Mouse (Mus musculus): ENCODE measurements at regions not wholly inside any gene's neighbourhood (a gene's known extent, or its start where the extent isn't known, plus 50 kb on each side); places are given as distances from the start of the nearest gene placed in this dataset.

DNA sequence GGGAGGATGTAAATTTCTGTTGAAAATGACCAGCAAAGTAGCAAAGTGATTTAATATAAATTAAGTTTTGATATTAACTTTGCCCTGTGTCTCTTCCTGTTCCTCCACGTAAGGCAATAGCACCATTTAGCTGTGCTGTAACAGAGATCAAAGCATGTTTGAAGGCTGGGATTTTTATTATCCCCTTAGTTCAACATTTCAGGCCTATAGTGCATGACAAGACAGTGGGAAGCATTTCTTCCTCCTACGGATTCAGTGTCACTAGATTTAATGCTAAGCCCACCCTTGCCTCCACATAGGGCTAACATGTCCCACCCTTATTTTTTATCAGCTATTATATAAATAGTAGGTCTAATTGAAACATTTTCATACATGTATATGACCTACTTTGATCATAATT is 299.6 kb downstream of the Ndufa4 start:
- TF ChIP-seq USF1 (IDR thresholded peaks at IDR 0.05; ENCODE audit: low read depth, low read length) (no peak), TCF12 (IDR thresholded peaks at IDR 0.05; ENCODE audit: low read depth, low read length) (no peak), EP300 (IDR thresholded peaks at IDR 0.05; ENCODE audit: low read depth in 1 of 2, low read length in 2 of 2) (no peak), ETS1 (IDR thresholded peaks at IDR 0.05; ENCODE audit: low read depth, low read length) (no peak), TBP (IDR thresholded peaks at IDR 0.05; ENCODE audit: low read depth, low read length) (no peak), GATA1 (IDR thresholded peaks at IDR 0.05; ENCODE audit: low read depth, low read length) (no peak), MAFK (IDR thresholded peaks at IDR 0.05; ENCODE audit: borderline replicate concordance, low read depth, low read length) (no peak), JUND (IDR thresholded peaks at IDR 0.05; ENCODE audit: low read depth, low read length) (no peak), ZC3H11A (IDR thresholded peaks at IDR 0.05; ENCODE audit: low read depth, low read length) (no peak), MAZ (IDR thresholded peaks at IDR 0.05; ENCODE audit: low read depth, low read length) (no peak), E2F4 (IDR thresholded peaks at IDR 0.05; ENCODE audit: borderline replicate concordance, low read depth, low read length) (no peak), TAL1 (IDR thresholded peaks at IDR 0.05; ENCODE audit: low read length) (no peak)
- no peaks in the 10 kb centered on the region for H3K27me3 ChIP-seq (ENCODE audit: control insufficient read depth in 1 of 2, insufficient read depth in 2 of 2, low read length in 2 of 2)
- no peak overlapping the region for H3K27ac ChIP-seq (ENCODE audit: control insufficient read depth, low read depth, low read length)
- no peaks in the 10 kb centered on the region for H3K79me2 ChIP-seq (ENCODE audit: control insufficient read depth, insufficient read depth, low read length, poor library complexity)
- H3K4me1 ChIP-seq (ENCODE audit: control insufficient read depth in 1 of 2, insufficient read depth in 2 of 2, low read length in 2 of 2), result no peaks in the 10 kb centered on the region
- DNase-seq (ENCODE audit: low read depth, low spot score), result no peak
- H3K9ac ChIP-seq (ENCODE audit: control insufficient read depth, low read depth, low read length, poor library complexity, severe bottlenecking), result no peak overlapping the region
- H3K4me3 ChIP-seq (ENCODE audit: control insufficient read depth in 1 of 2, insufficient read depth in 1 of 2, low read depth in 2 of 2, low read length in 2 of 2), result no peak overlapping the region
- no peaks in the 10 kb centered on the region for H3K36me3 ChIP-seq (ENCODE audit: control insufficient read depth in 1 of 2, insufficient read depth in 2 of 2, low read length in 2 of 2)
- H3K9me3 ChIP-seq (replicated peaks; ENCODE audit: insufficient read depth, low read length), result no peaks in the 10 kb centered on the region

DNA sequence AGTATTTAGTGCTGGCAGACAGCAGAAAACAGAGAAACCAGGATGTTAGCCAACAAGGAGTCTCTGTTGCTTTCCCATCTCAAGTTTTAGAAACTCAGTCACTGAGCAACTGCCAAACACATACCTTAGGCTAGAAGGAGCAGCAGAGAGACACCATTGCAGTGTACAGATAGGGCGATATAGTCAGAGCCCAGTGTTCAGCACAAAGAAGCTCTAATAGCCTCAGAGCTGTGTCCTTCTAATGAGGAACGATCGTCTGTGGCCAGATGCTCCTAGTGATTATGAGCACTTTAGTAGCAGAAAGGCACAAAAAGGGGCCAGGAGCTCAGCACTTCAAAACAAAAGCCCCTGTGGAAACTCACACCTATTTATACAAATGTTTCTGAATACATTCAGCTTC is 301.2 kb downstream of the Ndufa4 start:
- no peak overlapping the region for H3K4me3 ChIP-seq (ENCODE audit: control insufficient read depth in 1 of 2, insufficient read depth in 1 of 2, low read depth in 2 of 2, low read length in 2 of 2)
- no peak for DNase-seq (ENCODE audit: low read depth, low spot score)
- H3K27ac ChIP-seq (ENCODE audit: control insufficient read depth, low read depth, low read length), result no peak overlapping the region
- no peaks in the 10 kb centered on the region for H3K27me3 ChIP-seq (ENCODE audit: control insufficient read depth in 1 of 2, insufficient read depth in 2 of 2, low read length in 2 of 2)
- H3K4me1 ChIP-seq (ENCODE audit: control insufficient read depth in 1 of 2, insufficient read depth in 2 of 2, low read length in 2 of 2), result no peaks in the 10 kb centered on the region
- no peaks in the 10 kb centered on the region for H3K9me3 ChIP-seq (replicated peaks; ENCODE audit: insufficient read depth, low read length)
- H3K36me3 ChIP-seq (ENCODE audit: control insufficient read depth in 1 of 2, insufficient read depth in 2 of 2, low read length in 2 of 2), result no peaks in the 10 kb centered on the region
- TF ChIP-seq BHLHE40 (IDR thresholded peaks at IDR 0.05; ENCODE audit: borderline replicate concordance, low read depth, low read length), result no peak
- no peak for TF ChIP-seq RAD21 (IDR thresholded peaks at IDR 0.05; ENCODE audit: low read depth, low read length)
- TF ChIP-seq USF1 (IDR thresholded peaks at IDR 0.05; ENCODE audit: low read depth, low read length), result no peak
- no peak for TF ChIP-seq UBTF (IDR thresholded peaks at IDR 0.05; ENCODE audit: borderline replicate concordance, insufficient read depth, low read depth, low read length)
- no peak for TF ChIP-seq TAL1 (IDR thresholded peaks at IDR 0.05; ENCODE audit: low read length)
- TF ChIP-seq E2F4 (IDR thresholded peaks at IDR 0.05; ENCODE audit: borderline replicate concordance, low read depth, low read length), result no peak
- no peak for TF ChIP-seq MAFK (IDR thresholded peaks at IDR 0.05; ENCODE audit: borderline replicate concordance, low read depth, low read length)
- TF ChIP-seq SMC3 (IDR thresholded peaks at IDR 0.05; ENCODE audit: low read depth, low read length), result no peak
- TF ChIP-seq CHD1 (IDR thresholded peaks at IDR 0.05; ENCODE audit: low read depth, low read length), result no peak
- no peak for TF ChIP-seq KAT2A (conservative IDR thresholded peaks at IDR 0.05; ENCODE audit: low read depth, low read length)
- H3K9ac ChIP-seq (ENCODE audit: control insufficient read depth, low read depth, low read length, poor library complexity, severe bottlenecking), result no peak overlapping the region
- H3K79me2 ChIP-seq (ENCODE audit: control insufficient read depth, insufficient read depth, low read length, poor library complexity), result no peaks in the 10 kb centered on the region

Measured in MEL (cell line).